Mouse (Mus musculus): ENCODE data around the gene Ahnak. TPM values are rescaled to one million over a fixed set of nuclear protein-coding genes. Genes with fewer than 3 reads are reported as not detected.
"Not testable (repeated sequence)": the region's sequence is repeated elsewhere in the genome, so short reads cannot be mapped to it uniquely, and the experiment has no call there.

Gene Ahnak
- polyA plus RNA-seq, 1 experiment, result 86.8 TPM

GRCm38 (mm10) chr19:9047946-9048387 is 58.9 kb downstream of the Ahnak start:
- no peak overlapping the region for H3ac ChIP-seq (ENCODE audit: control insufficient read depth, insufficient read length, low read depth)
- no peaks in the 10 kb centered on the region for H3K27me3 ChIP-seq (ENCODE audit: control insufficient read depth, insufficient read depth, insufficient read length)
- H3K4me3 ChIP-seq (ENCODE audit: insufficient read depth, poor library complexity, severe bottlenecking), result no peak overlapping the region
- no peaks in the 10 kb centered on the region for H3K79me2 ChIP-seq (ENCODE audit: control insufficient read depth, insufficient read depth)
- no peaks in the 10 kb centered on the region for H3K79me3 ChIP-seq (ENCODE audit: low read depth)
- no peak for TF ChIP-seq FOSL1 (IDR thresholded peaks at IDR 0.05; ENCODE audit: insufficient read depth, low read length, poor library complexity, severe bottlenecking)
- TF ChIP-seq CEBPB (IDR thresholded peaks at IDR 0.05; ENCODE audit: low read depth), result peak; percentile 38
- TF ChIP-seq USF1 (IDR thresholded peaks at IDR 0.05; ENCODE audit: low read depth), result no peak
- no peak for TF ChIP-seq MYOD1 (IDR thresholded peaks at IDR 0.05; ENCODE audit: control insufficient read depth, insufficient read length, low read depth)
- TF ChIP-seq MYOG (IDR thresholded peaks at IDR 0.05; ENCODE audit: control insufficient read depth, extremely low read depth, insufficient read length), result no peak
- no peak for TF ChIP-seq MAX (IDR thresholded peaks at IDR 0.05)
- TF ChIP-seq CTCF (IDR thresholded peaks at IDR 0.05; ENCODE audit: control insufficient read depth, insufficient read depth, insufficient read length), result no peak
- H3K36me3 ChIP-seq (ENCODE audit: control insufficient read depth, insufficient read depth), result no peaks in the 10 kb centered on the region

DNA sequence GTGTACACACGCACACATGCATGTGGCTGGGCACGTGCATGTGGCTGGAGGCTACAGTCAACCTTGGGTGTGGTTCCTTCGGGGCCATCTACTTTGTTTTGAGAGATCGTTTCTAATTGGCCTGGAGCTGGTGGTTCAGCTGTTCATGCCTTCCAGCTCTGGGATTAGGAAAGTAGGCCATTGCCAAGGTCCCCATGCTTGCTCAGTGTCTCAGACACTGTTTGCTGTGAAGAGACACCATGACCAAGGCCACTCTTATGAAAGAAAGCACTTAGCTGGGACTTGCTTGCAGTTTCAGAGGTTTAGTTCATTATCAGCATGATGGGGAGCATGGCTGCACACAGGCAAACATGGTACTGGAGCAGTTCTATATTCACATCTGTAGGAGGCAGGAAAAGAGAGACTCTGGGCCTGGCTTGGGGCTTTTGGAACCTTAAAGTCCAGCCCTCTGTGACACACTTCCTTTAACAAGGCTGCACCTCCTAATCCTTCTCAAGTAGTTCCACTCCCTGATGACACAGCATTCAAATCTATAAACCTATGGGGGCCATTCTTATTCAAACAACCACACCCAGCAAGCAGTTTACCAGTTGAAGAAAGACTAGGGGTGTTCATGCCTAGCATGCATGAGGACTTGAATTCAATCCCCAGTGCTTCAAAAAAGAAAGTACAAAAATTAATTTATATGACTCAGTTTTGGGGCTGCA is 60.0 kb downstream of the Ahnak start:
- H3K36me3 ChIP-seq (ENCODE audit: control insufficient read depth, insufficient read depth), result no peaks in the 10 kb centered on the region
- no peaks in the 10 kb centered on the region for H3K79me2 ChIP-seq (ENCODE audit: control insufficient read depth, insufficient read depth)
- H3K4me3 ChIP-seq (ENCODE audit: insufficient read depth, poor library complexity, severe bottlenecking), result no peak overlapping the region
- H3ac ChIP-seq (ENCODE audit: control insufficient read depth, insufficient read length, low read depth), result no peak overlapping the region
- H3K79me3 ChIP-seq (ENCODE audit: low read depth), result no peaks in the 10 kb centered on the region
- TF ChIP-seq USF1 (IDR thresholded peaks at IDR 0.05; ENCODE audit: low read depth), result no peak
- TF ChIP-seq MYOD1 (IDR thresholded peaks at IDR 0.05; ENCODE audit: control insufficient read depth, insufficient read length, low read depth), result no peak
- TF ChIP-seq CTCF (IDR thresholded peaks at IDR 0.05; ENCODE audit: control insufficient read depth, insufficient read depth, insufficient read length), result no peak
- no peak for TF ChIP-seq MAX (IDR thresholded peaks at IDR 0.05)
- no peak for TF ChIP-seq MYOG (IDR thresholded peaks at IDR 0.05; ENCODE audit: control insufficient read depth, extremely low read depth, insufficient read length)
- no peak for TF ChIP-seq CEBPB (IDR thresholded peaks at IDR 0.05; ENCODE audit: low read depth)
- no peak for TF ChIP-seq FOSL1 (IDR thresholded peaks at IDR 0.05; ENCODE audit: insufficient read depth, low read length, poor library complexity, severe bottlenecking)
- no peaks in the 10 kb centered on the region for H3K27me3 ChIP-seq (ENCODE audit: control insufficient read depth, insufficient read depth, insufficient read length)

DNA sequence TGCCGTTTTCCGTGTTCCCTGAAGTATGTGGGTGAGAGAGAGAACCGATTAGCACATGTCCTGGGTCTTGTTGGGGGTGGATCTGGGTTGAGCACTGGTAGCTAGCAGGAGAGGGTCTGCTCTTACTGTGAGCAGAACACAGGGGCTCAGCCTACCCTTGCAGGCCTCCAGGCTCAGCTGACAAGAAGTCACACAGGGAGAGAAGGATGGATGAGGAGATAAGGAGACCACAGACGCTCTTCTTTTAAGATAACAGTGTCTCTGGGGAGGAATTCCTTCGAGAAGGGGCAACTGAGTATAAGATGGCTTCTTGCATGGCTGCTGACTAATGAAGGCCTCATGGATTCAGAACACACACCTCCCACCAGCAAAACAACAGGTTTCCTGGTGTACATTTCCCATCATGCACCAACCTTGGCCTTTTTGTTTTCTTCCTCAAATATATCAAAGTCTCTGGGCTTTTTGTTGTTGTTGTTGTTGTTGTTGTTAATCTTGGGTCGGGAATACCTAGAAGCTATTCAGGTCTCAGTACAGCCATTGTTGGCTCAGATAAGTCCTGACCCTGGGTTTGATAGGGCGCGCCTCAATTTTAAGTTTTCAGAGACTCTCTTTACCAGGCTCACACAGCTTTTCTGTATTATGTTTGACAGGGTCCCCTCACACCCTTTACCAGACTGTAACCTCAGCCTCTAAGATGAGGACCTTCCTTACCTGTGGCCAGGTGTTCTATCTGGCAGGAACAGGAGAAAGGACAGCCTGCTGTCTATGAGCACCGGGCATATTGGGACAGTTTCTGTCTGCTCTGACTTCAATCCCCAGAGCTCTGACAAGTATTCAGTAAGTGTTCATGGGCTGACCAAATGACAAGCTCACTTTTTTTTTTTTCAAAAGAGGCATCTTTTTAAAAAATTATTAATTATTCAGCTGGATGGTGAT is 61.5 kb downstream of the Ahnak start:
- no peaks in the 10 kb centered on the region for H3K79me2 ChIP-seq (ENCODE audit: control insufficient read depth, insufficient read depth)
- no peaks in the 10 kb centered on the region for H3K27me3 ChIP-seq (ENCODE audit: control insufficient read depth, insufficient read depth, insufficient read length)
- TF ChIP-seq CTCF (IDR thresholded peaks at IDR 0.05; ENCODE audit: control insufficient read depth, insufficient read depth, insufficient read length), result no peak
- TF ChIP-seq MYOG (IDR thresholded peaks at IDR 0.05; ENCODE audit: control insufficient read depth, extremely low read depth, insufficient read length), result no peak
- TF ChIP-seq USF1 (IDR thresholded peaks at IDR 0.05; ENCODE audit: low read depth), result no peak
- no peak for TF ChIP-seq MYOD1 (IDR thresholded peaks at IDR 0.05; ENCODE audit: control insufficient read depth, insufficient read length, low read depth)
- no peak for TF ChIP-seq MAX (IDR thresholded peaks at IDR 0.05)

GRCm38 (mm10) chr19:9051985-9052384 is 62.9 kb downstream of the Ahnak start:
- H3K79me3 ChIP-seq (ENCODE audit: low read depth); H3K36me3 ChIP-seq (ENCODE audit: control insufficient read depth, insufficient read depth); H3K27me3 ChIP-seq (ENCODE audit: control insufficient read depth, insufficient read depth, insufficient read length); H3ac ChIP-seq (ENCODE audit: control insufficient read depth, insufficient read length, low read depth); H3K79me2 ChIP-seq (ENCODE audit: control insufficient read depth, insufficient read depth); H3K4me3 ChIP-seq (ENCODE audit: insufficient read depth, poor library complexity, severe bottlenecking): not testable (repeated sequence)

More for the DNA sequence above, 61.5 kb downstream of the Ahnak start:
- H3K36me3 ChIP-seq (ENCODE audit: control insufficient read depth, insufficient read depth), result no peaks in the 10 kb centered on the region
- no peak overlapping the region for H3K4me3 ChIP-seq (ENCODE audit: insufficient read depth, poor library complexity, severe bottlenecking)
- no peak overlapping the region for H3ac ChIP-seq (ENCODE audit: control insufficient read depth, insufficient read length, low read depth)
- no peaks in the 10 kb centered on the region for H3K79me3 ChIP-seq (ENCODE audit: low read depth)

DNA sequence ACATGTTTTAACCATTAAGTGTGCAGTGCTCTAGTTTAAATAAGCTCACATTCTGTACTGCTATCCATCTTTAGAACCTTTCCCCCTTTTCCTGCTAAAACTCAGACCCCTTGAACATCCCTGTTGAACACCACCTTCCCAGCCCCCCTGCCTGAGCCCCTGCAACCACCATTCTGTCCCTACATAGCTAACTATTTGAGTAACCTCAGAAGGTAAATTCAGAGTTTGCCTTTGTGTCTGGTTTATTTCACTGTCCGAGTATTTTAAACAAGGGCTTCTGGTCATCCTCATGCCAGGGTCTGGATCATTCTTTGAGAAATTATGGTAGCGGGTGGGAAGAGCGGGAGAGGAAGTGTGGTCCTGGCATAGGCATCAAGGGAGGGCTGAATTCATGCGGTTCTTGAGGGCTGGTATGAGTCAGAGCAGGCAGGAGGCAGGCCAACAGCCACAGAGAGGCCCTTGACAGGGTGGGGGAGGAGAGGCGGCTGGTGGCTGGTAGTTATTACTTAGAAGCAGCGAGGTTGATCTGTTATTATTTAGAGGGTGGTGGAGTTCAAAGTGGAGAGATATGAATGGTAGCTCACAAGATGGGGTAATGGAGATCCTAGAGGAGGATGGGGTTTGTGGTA is 63.8 kb downstream of the Ahnak start:
- Histone ChIP-seq H3ac (ENCODE audit: control insufficient read depth, insufficient read length, low read depth) (no peak overlapping the region), H3K79me3 (ENCODE audit: low read depth) (no peaks in the 10 kb centered on the region), H3K4me3 (ENCODE audit: insufficient read depth, poor library complexity, severe bottlenecking) (no peak overlapping the region), H3K27me3 (ENCODE audit: control insufficient read depth, insufficient read depth, insufficient read length) (no peaks in the 10 kb centered on the region), H3K79me2 (ENCODE audit: control insufficient read depth, insufficient read depth) (no peaks in the 10 kb centered on the region), H3K36me3 (ENCODE audit: control insufficient read depth, insufficient read depth) (no peaks in the 10 kb centered on the region)
- TF ChIP-seq MYOD1 (IDR thresholded peaks at IDR 0.05; ENCODE audit: control insufficient read depth, insufficient read length, low read depth), result no peak
- peak; percentile 68 for TF ChIP-seq MAX (IDR thresholded peaks at IDR 0.05)
- peak; percentile 79 for TF ChIP-seq FOSL1 (IDR thresholded peaks at IDR 0.05; ENCODE audit: insufficient read depth, low read length, poor library complexity, severe bottlenecking)

Measured in C2C12 (cell line).